Mouse (Mus musculus) midbrain, embryonic 11.5 days (tissue): Measurements from ENCODE around the gene Rnf17. TPM values are rescaled to one million over a fixed set of nuclear protein-coding genes. Genes with fewer than 3 reads are reported as not detected.

Experiments used
- ATAC-seq: fragments of 200-750 bp; cut with Nextera tagmentation; 2 replicates; pipeline ENCODE4 v1.8.0; 2017; ENCODE audit warnings: moderate TSS enrichment, moderate library complexity; ENCODE audit not compliant: low FRiP score
- DNase-seq: peaks from one replicate; pipeline ENCODE4 v3.0.0; 2015; ENCODE audit warnings: low spot score; ENCODE audit errors: missing footprints
- H3K27ac ChIP-seq: fragments of 300-500 bp; sonication (generic); 2 replicates; pipeline ENCODE4 v1.5.1; 2014; ENCODE audit warnings: low read depth, low read length
- H3K27me3 ChIP-seq: fragments of 300-500 bp; sonication (generic); 2 replicates; pipeline ENCODE4 v1.6.1; 2014; ENCODE audit warnings: mild to moderate bottlenecking, low read length, moderate library complexity, mixed read lengths; ENCODE audit not compliant: control insufficient read depth, insufficient read depth
- H3K36me3 ChIP-seq: fragments of 300-500 bp; sonication (generic); 2 replicates; pipeline ENCODE4 v1.6.1; 2014; ENCODE audit warnings: mild to moderate bottlenecking, low read length, moderate library complexity, mixed read lengths; ENCODE audit not compliant: control insufficient read depth, insufficient read depth
- H3K4me1 ChIP-seq: fragments of 300-500 bp; sonication (generic); 2 replicates; pipeline ENCODE4 v1.6.1; 2014; ENCODE audit warnings: low read length; ENCODE audit not compliant: control insufficient read depth, insufficient read depth
- H3K4me2 ChIP-seq: fragments of 300-500 bp; sonication (generic); 2 replicates; pipeline ENCODE4 v1.6.1; 2014; ENCODE audit warnings: mild to moderate bottlenecking, moderate library complexity
- H3K4me3 ChIP-seq: fragments of 300-500 bp; sonication (generic); 2 replicates; pipeline ENCODE4 v1.5.1; 2014; ENCODE audit warnings: low read depth, low read length
- H3K9ac ChIP-seq: fragments of 300-500 bp; sonication (generic); 2 replicates; pipeline ENCODE4 v1.6.1; 2014; ENCODE audit warnings: low read length
- H3K9me3 ChIP-seq: fragments of 300-500 bp; sonication (generic); 2 replicates; pipeline ENCODE4 v1.6.1; 2016; ENCODE audit warnings: low read length; ENCODE audit not compliant: control insufficient read depth
- WGBS: fragments of 180-500 bp; shearing (Covaris S2); extraction: QIAGEN DNeasy Blood & Tissue Kit; methylation state at CpG from one replicate; pipeline ENCODE4 v1.1.7; 2014; 5-methylcytosine and 5-hydroxymethylcytosine counted together
- polyA plus RNA-seq: library from polyadenylated mRNA; unstranded; fragments of >200 nt; fragmentation: Nextera tagmentation; extraction: Ambion mirVana; gene quantifications from 2 replicates; pipeline ENCODE4 v1.2.1, GENCODE M21; 2014

Gene Rnf17
- polyA plus RNA-seq, 1 experiment from 2014 or later = 1.3 TPM

GRCm38 (mm10) chr14:56462729-56463128 lies 60.3 kb downstream of the Rnf17 start:
- no peak for DNase-seq
- H3K27me3 ChIP-seq = no peaks in the 10 kb centered on the region
- no peak for ATAC-seq
- no peak overlapping the region for H3K4me2 ChIP-seq
- H3K9ac ChIP-seq = no peak overlapping the region
- WGBS = 89% methylated on average over 1 of the region's 1 CpGs
- H3K4me3 ChIP-seq = no peak overlapping the region
- no peaks in the 10 kb centered on the region for H3K4me1 ChIP-seq
- no peaks in the 10 kb centered on the region for H3K36me3 ChIP-seq
- H3K9me3 ChIP-seq = no peaks in the 10 kb centered on the region
- no peak overlapping the region for H3K27ac ChIP-seq

- H3K4me1 ChIP-seq = no peaks in the 10 kb centered on the region
- no peak overlapping the region for H3K4me3 ChIP-seq
- 62% methylated on average over 1 of the region's 1 CpGs for WGBS
- H3K36me3 ChIP-seq = no peaks in the 10 kb centered on the region
- DNase-seq = no peak
- no peaks in the 10 kb centered on the region for H3K27me3 ChIP-seq
- no peak overlapping the region for H3K9ac ChIP-seq
- H3K9me3 ChIP-seq = no peaks in the 10 kb centered on the region
- no peak overlapping the region for H3K4me2 ChIP-seq
- no peak overlapping the region for H3K27ac ChIP-seq
- no peak for ATAC-seq
Measured at GRCm38 (mm10) chr14:56468145-56468544, 65.8 kb downstream of the Rnf17 start.

GRCm38 (mm10) chr14:56489806-56490205 lies 87.4 kb downstream of the Rnf17 start:
- Histone ChIP-seq H3K9ac (no peak overlapping the region), H3K4me3 (no peak overlapping the region), H3K9me3 (no peaks in the 10 kb centered on the region), H3K27me3 (no peaks in the 10 kb centered on the region), H3K4me1 (no peaks in the 10 kb centered on the region), H3K27ac (no peak overlapping the region), H3K36me3 (no peaks in the 10 kb centered on the region), H3K4me2 (no peak overlapping the region)
- DNase-seq = no peak
- no peak for ATAC-seq

GRCm38 (mm10) chr14:56502407-56502806 lies 100.0 kb downstream of the Rnf17 start:
- 80% methylated on average over 4 of the region's 4 CpGs for WGBS
- Histone ChIP-seq H3K9ac (no peak overlapping the region), H3K9me3 (no peaks in the 10 kb centered on the region), H3K27me3 (no peaks in the 10 kb centered on the region), H3K36me3 (no peaks in the 10 kb centered on the region), H3K4me1 (no peaks in the 10 kb centered on the region), H3K4me3 (no peak overlapping the region), H3K4me2 (no peak overlapping the region), H3K27ac (no peak overlapping the region)
- DNase-seq = no peak
- ATAC-seq = no peak

GRCm38 (mm10) chr14:56506743-56507142 lies 104.4 kb downstream of the Rnf17 start:
- Histone ChIP-seq H3K36me3 (no peaks in the 10 kb centered on the region), H3K9ac (no peak overlapping the region), H3K27ac (no peak overlapping the region), H3K9me3 (no peaks in the 10 kb centered on the region), H3K4me1 (no peaks in the 10 kb centered on the region), H3K4me2 (no peak overlapping the region), H3K27me3 (no peaks in the 10 kb centered on the region), H3K4me3 (no peak overlapping the region)
- ATAC-seq (no peak), DNase-seq (no peak)
- 78% methylated on average over 3 of the region's 3 CpGs for WGBS

- H3K27me3 ChIP-seq = no peaks in the 10 kb centered on the region
- H3K36me3 ChIP-seq = no peaks in the 10 kb centered on the region
- H3K27ac ChIP-seq = no peak overlapping the region
- H3K9me3 ChIP-seq = no peaks in the 10 kb centered on the region
- no peak overlapping the region for H3K9ac ChIP-seq
- H3K4me2 ChIP-seq = no peak overlapping the region
- ATAC-seq (peak; percentile 57; the same call in 1 of the 2 replicates), DNase-seq (peak; percentile 88)
- 36% methylated on average over 6 of the region's 6 CpGs for WGBS
- no peak overlapping the region for H3K4me3 ChIP-seq
- H3K4me1 ChIP-seq = no peaks in the 10 kb centered on the region
Measured at GRCm38 (mm10) chr14:56512084-56512483, 109.7 kb downstream of the Rnf17 start.

GRCm38 (mm10) chr14:56514775-56515174 lies 112.4 kb downstream of the Rnf17 start:
- H3K4me2 ChIP-seq = no peak overlapping the region
- no peaks in the 10 kb centered on the region for H3K27me3 ChIP-seq
- H3K9ac ChIP-seq = no peak overlapping the region
- no peaks in the 10 kb centered on the region for H3K36me3 ChIP-seq
- H3K4me3 ChIP-seq = no peak overlapping the region
- 90% methylated on average over 2 of the region's 2 CpGs for WGBS
- H3K27ac ChIP-seq = no peak overlapping the region
- no peaks in the 10 kb centered on the region for H3K9me3 ChIP-seq
- DNase-seq (no peak), ATAC-seq (no peak)
- H3K4me1 ChIP-seq = no peaks in the 10 kb centered on the region

GRCm38 (mm10) chr14:56530788-56531187 lies 128.4 kb downstream of the Rnf17 start:
- 87% methylated on average over 2 of the region's 2 CpGs for WGBS
- Histone ChIP-seq H3K27me3 (no peaks in the 10 kb centered on the region), H3K36me3 (peaks cover 11% of the 10 kb centered on the region; the same call in 1 of the 2 replicates), H3K4me2 (no peak overlapping the region), H3K4me1 (no peaks in the 10 kb centered on the region), H3K9me3 (no peaks in the 10 kb centered on the region), H3K9ac (no peak overlapping the region), H3K4me3 (no peak overlapping the region), H3K27ac (no peak overlapping the region)
- no peak for DNase-seq
- no peak for ATAC-seq

- H3K36me3 ChIP-seq = 0 out of 2 replicates have a peak, but pooled peaks cover 2% of the 10 kb centered on the region
- H3K9me3 ChIP-seq = no peaks in the 10 kb centered on the region
- no peak for DNase-seq
- no peaks in the 10 kb centered on the region for H3K27me3 ChIP-seq
- WGBS = 97% methylated on average over 1 of the region's 1 CpGs
- H3K4me1 ChIP-seq = no peaks in the 10 kb centered on the region
- no peak overlapping the region for H3K27ac ChIP-seq
- H3K4me2 ChIP-seq = no peak overlapping the region
- ATAC-seq = no peak
- H3K4me3 ChIP-seq = no peak overlapping the region
- H3K9ac ChIP-seq = no peak overlapping the region
Measured at GRCm38 (mm10) chr14:56544946-56545345, 142.6 kb downstream of the Rnf17 start.

- 0 out of 2 replicates have a peak, but pooled peaks cover 2% of the 10 kb centered on the region for H3K36me3 ChIP-seq
- no peaks in the 10 kb centered on the region for H3K9me3 ChIP-seq
- H3K4me1 ChIP-seq = no peaks in the 10 kb centered on the region
- H3K9ac ChIP-seq = no peak overlapping the region
- no peak overlapping the region for H3K4me2 ChIP-seq
- 93% methylated on average over 4 of the region's 4 CpGs for WGBS
- H3K27me3 ChIP-seq = no peaks in the 10 kb centered on the region
- ATAC-seq (no peak), DNase-seq (no peak)
- H3K27ac ChIP-seq = no peak overlapping the region
- H3K4me3 ChIP-seq = no peak overlapping the region
Measured at GRCm38 (mm10) chr14:56545491-56545890, 143.1 kb downstream of the Rnf17 start.
